10 mouse cellular contexts compared by ENCODE assay signal in genomic region chr1:51458731-51459450, GRCm38 (mm10). TPM values are rescaled to one million over a fixed set of nuclear protein-coding genes. Genes with fewer than 3 reads are reported as not detected.
DNase-seq lines count a peak whose midpoint lies in the region; ATAC-seq and TF ChIP-seq lines count a peak whose summit lies in the region.
"Had no signal": no experiment of that assay in that cellular context is flagged by ENCODE, and none has a peak within 500 bp of the region (broad histone marks: within the 10 kb centered on the region; RNA-seq: fewer than 3 reads in every experiment).

No protein-coding gene starts in this region.

- no peaks in the 10 kb centered on the region for H3K4me1 ChIP-seq in heart, adult 2 months (ENCODE audit: control insufficient read depth, insufficient read depth, low read length)
- no peaks in the 10 kb centered on the region for H3K4me1 ChIP-seq in heart, embryonic 12.5 days (replicated peaks)
- H3K4me1 ChIP-seq in intestine, embryonic 15.5 days (replicated peaks), result no peaks in the 10 kb centered on the region
- no peaks in the 10 kb centered on the region for H3K4me1 ChIP-seq in stomach, postnatal 0 days (replicated peaks; ENCODE audit: control insufficient read depth, insufficient read depth)
- H3K4me1 ChIP-seq: embryonic facial prominence, embryonic 12.5 days; lung, embryonic 15.5 days had no signal

- no peaks in the 10 kb centered on the region for H3K9me3 ChIP-seq in heart, embryonic 12.5 days (replicated peaks)
- no peaks in the 10 kb centered on the region for H3K9me3 ChIP-seq in intestine, embryonic 15.5 days
- H3K9me3 ChIP-seq in stomach, postnatal 0 days (ENCODE audit: control insufficient read depth, low read length), result no peaks in the 10 kb centered on the region
- H3K9me3 ChIP-seq: embryonic facial prominence, embryonic 12.5 days; lung, embryonic 15.5 days had no signal

- no peak overlapping the region for H3K27ac ChIP-seq in heart, adult 2 months
- no peak overlapping the region for H3K27ac ChIP-seq in heart, embryonic 12.5 days (ENCODE audit: poor library complexity, severe bottlenecking)
- no peak overlapping the region for H3K27ac ChIP-seq in intestine, embryonic 15.5 days
- no peak overlapping the region for H3K27ac ChIP-seq in stomach, postnatal 0 days (replicated peaks)
- H3K27ac ChIP-seq: embryonic facial prominence, embryonic 12.5 days; lung, embryonic 15.5 days had no signal

- DNase-seq in heart, adult 2 months, result peak in 1 of 2 experiments; percentile 21
- peak; percentile 92 for DNase-seq in ES-CJ7 (ENCODE audit: low read depth, low spot score)
- peak; percentile 38 for DNase-seq in cerebellum, adult 9-10 months
- DNase-seq in lung, postnatal 10 days, result peak; percentile 76
- DNase-seq in stomach, postnatal 0 days (ENCODE audit: low spot score), result peak; percentile 33
- no peak for DNase-seq in layer of hippocampus, postnatal 14 days (ENCODE audit: low spot score in 2 of 2)

- H3K36me3 ChIP-seq in heart, adult 2 months (ENCODE audit: control insufficient read depth, insufficient read depth, low read length), result no peaks in the 10 kb centered on the region
- no peaks in the 10 kb centered on the region for H3K36me3 ChIP-seq in heart, embryonic 12.5 days
- H3K36me3 ChIP-seq in intestine, embryonic 15.5 days, result no peaks in the 10 kb centered on the region
- H3K36me3 ChIP-seq in stomach, postnatal 0 days (ENCODE audit: control insufficient read depth, insufficient read depth, low read length), result no peaks in the 10 kb centered on the region
- H3K36me3 ChIP-seq: embryonic facial prominence, embryonic 12.5 days; lung, embryonic 15.5 days had no signal

- intact Hi-C loops in heart, adult 2 months (cut with DNase I), result loop anchor here (2.0 to 5.0 kb wide), 2 partner anchors 138 to 497 kb away; no protein-coding TSS in a partner anchor

- no peak overlapping the region for H3K4me3 ChIP-seq in heart, adult 2 months
- H3K4me3 ChIP-seq in heart, embryonic 12.5 days, result no peak overlapping the region
- no peak overlapping the region for H3K4me3 ChIP-seq in intestine, embryonic 15.5 days (replicated peaks)
- H3K4me3 ChIP-seq in stomach, postnatal 0 days (ENCODE audit: low read depth, low read length), result no peak overlapping the region
- H3K4me3 ChIP-seq: embryonic facial prominence, embryonic 12.5 days; lung, embryonic 15.5 days had no signal

- no peak overlapping the region for H3K9ac ChIP-seq in heart, adult 2 months (ENCODE audit: low read depth, low read length)
- no peak overlapping the region for H3K9ac ChIP-seq in heart, embryonic 12.5 days
- no peak overlapping the region for H3K9ac ChIP-seq in intestine, embryonic 15.5 days
- no peak overlapping the region for H3K9ac ChIP-seq in stomach, postnatal 0 days (ENCODE audit: low read length)
- H3K9ac ChIP-seq: embryonic facial prominence, embryonic 12.5 days; lung, embryonic 15.5 days had no signal

- TF ChIP-seq POLR2A in heart, adult 2 months (IDR thresholded peaks at IDR 0.05; ENCODE audit: insufficient read depth, low read depth, low read length), result no peak

- 52% methylated on average over 10 of the region's 10 CpGs for WGBS in heart, adult 2 months
- WGBS in heart, embryonic 12.5 days, result 64% methylated on average over 10 of the region's 10 CpGs
- WGBS in intestine, embryonic 15.5 days, result 60% methylated on average over 10 of the region's 10 CpGs
- WGBS in stomach, postnatal 0 days, result 70% methylated on average over 10 of the region's 10 CpGs

- no peak for ATAC-seq in heart, embryonic 12.5 days (ENCODE audit: insufficient number of reproducible peaks, low FRiP score)
- ATAC-seq in intestine, embryonic 15.5 days, result peak; percentile 55
- ATAC-seq in stomach, postnatal 0 days (ENCODE audit: low FRiP score, low TSS enrichment), result peak; percentile 53

- H3K27me3 ChIP-seq in heart, adult 2 months (ENCODE audit: control insufficient read depth, insufficient read depth, low read length), result no peaks in the 10 kb centered on the region
- no peaks in the 10 kb centered on the region for H3K27me3 ChIP-seq in heart, embryonic 12.5 days (replicated peaks)
- H3K27me3 ChIP-seq in intestine, embryonic 15.5 days (replicated peaks), result no peaks in the 10 kb centered on the region
- H3K27me3 ChIP-seq in stomach, postnatal 0 days (ENCODE audit: control insufficient read depth, insufficient read depth, low read length), result no peaks in the 10 kb centered on the region
- H3K27me3 ChIP-seq: embryonic facial prominence, embryonic 12.5 days; lung, embryonic 15.5 days had no signal

- TF ChIP-seq EP300 in heart, adult 2 months (IDR thresholded peaks at IDR 0.05; ENCODE audit: insufficient read depth, low read depth, low read length), result no peak
- TF ChIP-seq EP300 in stomach, postnatal 0 days (optimal IDR thresholded peaks at IDR 0.05), result no peak

- no peaks in the 10 kb centered on the region for H3K79me2 ChIP-seq in heart, adult 2 months (replicated peaks; ENCODE audit: control insufficient read depth, insufficient read depth, low read length)

- TF ChIP-seq CTCF in heart, adult 2 months (IDR thresholded peaks at IDR 0.05), result peak; percentile 84
- peak; percentile 91 for TF ChIP-seq CTCF in stomach, postnatal 0 days (IDR thresholded peaks at IDR 0.05; ENCODE audit: low read depth)

- H3K4me2 ChIP-seq in heart, embryonic 12.5 days, result no peak overlapping the region
- no peak overlapping the region for H3K4me2 ChIP-seq in intestine, embryonic 15.5 days (replicated peaks)
- H3K4me2 ChIP-seq in stomach, postnatal 0 days (replicated peaks; ENCODE audit: low read depth), result no peak overlapping the region
- H3K4me2 ChIP-seq: embryonic facial prominence, embryonic 12.5 days; lung, embryonic 15.5 days had no signal

RNA-seq across cellular contexts. Expression of gene Nabp1, which starts 19.3 kb away (rescaled TPM):
- 10 to 100 TPM; 31.0 to 40.4 TPM for total RNA-seq in heart, adult 2 months (2021)
- 27.0 and 30.1 TPM in 2 replicates for polyA plus RNA-seq in heart, adult 2 months (2012; rRNA removed)
- polyA plus RNA-seq in heart, embryonic 12.5 days (2016; fragmentation: Nextera tagmentation; extraction: Ambion mirVana), result 17.6 and 17.7 TPM in 2 replicates
- 13.2 and 14.3 TPM in 2 replicates for polyA plus RNA-seq in intestine, embryonic 15.5 days (2015; fragmentation: Nextera tagmentation; extraction: Ambion mirVana)
- polyA plus RNA-seq in stomach, postnatal 0 days (2015; fragmentation: Nextera tagmentation; extraction: Ambion mirVana), result 12.7 and 12.8 TPM in 2 replicates
- 10 to 100 TPM; 17.4 to 24.5 TPM for total RNA-seq in layer of hippocampus, postnatal 14 days (2021)

Comparison
In these comparisons a context has a peak if more than half of its experiments do, and no peak if none do; other contexts are left out.
1. DNase-seq: peak in ES-CJ7 (single experiment), cerebellum, adult 9-10 months (single experiment), lung, postnatal 10 days (single experiment) and stomach, postnatal 0 days (single experiment); none in layer of hippocampus, postnatal 14 days (0 of 2).